Mouse (Mus musculus): ENCODE measurements at regions not wholly inside any gene's neighbourhood (a gene's known extent, or its start where the extent isn't known, plus 50 kb on each side); places are given as distances from the start of the nearest gene placed in this dataset.

- Histone ChIP-seq H3K27ac (ENCODE audit: control insufficient read depth, insufficient read depth, low read length) (no peak overlapping the region), H3K36me3 (ENCODE audit: control insufficient read depth, insufficient read depth, low read length) (no peaks in the 10 kb centered on the region), H3K4me1 (replicated peaks; ENCODE audit: control insufficient read depth, insufficient read depth, low read length) (no peaks in the 10 kb centered on the region), H3K4me3 (ENCODE audit: control insufficient read depth, insufficient read depth, low read length) (no peak overlapping the region), H3K27me3 (ENCODE audit: control insufficient read depth, insufficient read depth, low read length) (no peaks in the 10 kb centered on the region)
- 95% methylated on average over 3 of the region's 3 CpGs for WGBS
- TF ChIP-seq CTCF (IDR thresholded peaks at IDR 0.05; ENCODE audit: borderline replicate concordance, control insufficient read depth, extremely low read depth, insufficient read depth, low read length, poor library complexity): no peak
- no peak for TF ChIP-seq POLR2A (IDR thresholded peaks at IDR 0.05; ENCODE audit: control insufficient read depth, extremely low read depth, insufficient read depth, low read length, poor library complexity)
- no peak for DNase-seq
These were observed 727.9 kb downstream of the Inhba start for GRCm38 (mm10) chr13:16739563-16739962.

- no peak for TF ChIP-seq CTCF (IDR thresholded peaks at IDR 0.05; ENCODE audit: borderline replicate concordance, control insufficient read depth, extremely low read depth, insufficient read depth, low read length, poor library complexity)
- no peak for TF ChIP-seq POLR2A (IDR thresholded peaks at IDR 0.05; ENCODE audit: control insufficient read depth, extremely low read depth, insufficient read depth, low read length, poor library complexity)
- H3K27me3 ChIP-seq (ENCODE audit: control insufficient read depth, insufficient read depth, low read length): no peaks in the 10 kb centered on the region
- H3K4me1 ChIP-seq (replicated peaks; ENCODE audit: control insufficient read depth, insufficient read depth, low read length): no peaks in the 10 kb centered on the region
- WGBS: 88% methylated on average over 1 of the region's 1 CpGs
- no peak overlapping the region for H3K27ac ChIP-seq (ENCODE audit: control insufficient read depth, insufficient read depth, low read length)
- H3K4me3 ChIP-seq (ENCODE audit: control insufficient read depth, insufficient read depth, low read length): no peak overlapping the region
- DNase-seq: no peak
- no peaks in the 10 kb centered on the region for H3K36me3 ChIP-seq (ENCODE audit: control insufficient read depth, insufficient read depth, low read length)
These were observed 732.6 kb downstream of the Inhba start for GRCm38 (mm10) chr13:16744237-16744636.

DNA sequence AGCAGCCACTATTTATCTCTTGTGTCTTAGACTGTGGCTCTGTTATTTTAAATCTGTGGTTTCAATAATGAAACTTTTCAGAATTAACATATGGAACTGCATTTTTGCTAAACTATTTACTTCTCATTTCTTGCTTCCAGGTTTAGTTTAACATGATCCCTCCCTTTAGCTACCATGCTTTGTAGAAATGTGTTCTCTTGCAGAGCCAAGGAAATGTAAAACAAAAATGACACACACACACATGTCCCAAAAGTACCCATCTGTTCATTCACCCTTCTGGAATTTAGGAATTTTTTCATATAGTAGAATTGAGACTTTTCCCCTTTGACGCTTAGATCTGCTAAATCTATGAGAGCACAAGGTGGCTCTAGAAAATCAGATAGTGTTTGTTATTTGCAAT, 734.0 kb downstream of the Inhba start:
- TF ChIP-seq POLR2A (IDR thresholded peaks at IDR 0.05; ENCODE audit: control insufficient read depth, extremely low read depth, insufficient read depth, low read length, poor library complexity) (no peak), CTCF (IDR thresholded peaks at IDR 0.05; ENCODE audit: borderline replicate concordance, control insufficient read depth, extremely low read depth, insufficient read depth, low read length, poor library complexity) (no peak)
- Histone ChIP-seq H3K27ac (ENCODE audit: control insufficient read depth, insufficient read depth, low read length) (no peak overlapping the region), H3K4me1 (replicated peaks; ENCODE audit: control insufficient read depth, insufficient read depth, low read length) (no peaks in the 10 kb centered on the region), H3K4me3 (ENCODE audit: control insufficient read depth, insufficient read depth, low read length) (no peak overlapping the region), H3K27me3 (ENCODE audit: control insufficient read depth, insufficient read depth, low read length) (no peaks in the 10 kb centered on the region), H3K36me3 (ENCODE audit: control insufficient read depth, insufficient read depth, low read length) (no peaks in the 10 kb centered on the region)
- 96% methylated on average over 1 of the region's 1 CpGs for WGBS
- no peak for DNase-seq

DNA sequence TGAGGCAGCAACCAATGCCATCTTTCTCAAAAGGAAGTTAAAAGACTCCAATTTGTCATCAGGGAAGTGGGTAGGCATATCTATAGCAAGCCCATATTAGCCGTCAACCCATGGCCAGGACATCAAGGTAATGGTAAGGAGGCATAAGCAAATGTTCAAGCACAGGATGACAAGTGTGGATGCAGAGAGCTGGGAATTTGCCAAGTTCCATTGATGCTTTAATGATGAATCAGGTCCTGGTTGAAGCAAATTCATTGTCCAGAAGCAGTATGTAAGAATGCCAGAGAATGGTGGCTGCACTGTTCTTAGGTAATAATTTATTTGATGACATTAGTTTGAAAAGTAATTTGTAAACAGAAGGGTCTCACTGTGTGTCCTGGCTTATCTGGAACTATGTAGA, 734.8 kb downstream of the Inhba start:
- Histone ChIP-seq H3K27ac (ENCODE audit: control insufficient read depth, insufficient read depth, low read length) (no peak overlapping the region), H3K27me3 (ENCODE audit: control insufficient read depth, insufficient read depth, low read length) (no peaks in the 10 kb centered on the region), H3K4me1 (replicated peaks; ENCODE audit: control insufficient read depth, insufficient read depth, low read length) (no peaks in the 10 kb centered on the region), H3K4me3 (ENCODE audit: control insufficient read depth, insufficient read depth, low read length) (no peak overlapping the region), H3K36me3 (ENCODE audit: control insufficient read depth, insufficient read depth, low read length) (no peaks in the 10 kb centered on the region)
- DNase-seq: no peak
- 98% methylated on average over 1 of the region's 1 CpGs for WGBS
- TF ChIP-seq POLR2A (IDR thresholded peaks at IDR 0.05; ENCODE audit: control insufficient read depth, extremely low read depth, insufficient read depth, low read length, poor library complexity) (no peak), CTCF (IDR thresholded peaks at IDR 0.05; ENCODE audit: borderline replicate concordance, control insufficient read depth, extremely low read depth, insufficient read depth, low read length, poor library complexity) (no peak)

DNA sequence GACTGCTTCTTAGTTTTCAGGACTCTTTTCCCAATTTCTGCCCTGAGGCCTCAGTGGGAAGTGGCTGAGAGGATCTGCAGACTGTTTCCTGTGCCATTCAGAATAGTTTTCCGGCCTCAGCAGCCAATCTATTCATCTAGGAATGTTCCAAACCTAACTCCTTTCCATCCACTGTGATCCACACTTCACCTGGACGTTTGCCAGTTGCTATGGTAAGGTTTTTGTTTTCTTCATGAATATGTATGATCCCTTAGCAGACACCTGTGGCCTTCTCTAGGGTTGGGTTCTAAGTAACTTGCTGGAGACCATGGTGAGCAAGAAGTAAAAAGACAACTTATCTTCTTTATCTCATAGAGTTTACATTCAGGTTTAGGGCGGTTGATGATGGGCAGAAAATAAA, 744.6 kb downstream of the Inhba start:
- no peak for DNase-seq
- TF ChIP-seq POLR2A (IDR thresholded peaks at IDR 0.05; ENCODE audit: control insufficient read depth, extremely low read depth, insufficient read depth, low read length, poor library complexity) (no peak), CTCF (IDR thresholded peaks at IDR 0.05; ENCODE audit: borderline replicate concordance, control insufficient read depth, extremely low read depth, insufficient read depth, low read length, poor library complexity) (no peak)
- WGBS: 88% methylated on average over 3 of the region's 3 CpGs
- Histone ChIP-seq H3K27ac (ENCODE audit: control insufficient read depth, insufficient read depth, low read length) (no peak overlapping the region), H3K4me3 (ENCODE audit: control insufficient read depth, insufficient read depth, low read length) (no peak overlapping the region), H3K27me3 (ENCODE audit: control insufficient read depth, insufficient read depth, low read length) (no peaks in the 10 kb centered on the region), H3K4me1 (replicated peaks; ENCODE audit: control insufficient read depth, insufficient read depth, low read length) (no peaks in the 10 kb centered on the region), H3K36me3 (ENCODE audit: control insufficient read depth, insufficient read depth, low read length) (no peaks in the 10 kb centered on the region)

DNA sequence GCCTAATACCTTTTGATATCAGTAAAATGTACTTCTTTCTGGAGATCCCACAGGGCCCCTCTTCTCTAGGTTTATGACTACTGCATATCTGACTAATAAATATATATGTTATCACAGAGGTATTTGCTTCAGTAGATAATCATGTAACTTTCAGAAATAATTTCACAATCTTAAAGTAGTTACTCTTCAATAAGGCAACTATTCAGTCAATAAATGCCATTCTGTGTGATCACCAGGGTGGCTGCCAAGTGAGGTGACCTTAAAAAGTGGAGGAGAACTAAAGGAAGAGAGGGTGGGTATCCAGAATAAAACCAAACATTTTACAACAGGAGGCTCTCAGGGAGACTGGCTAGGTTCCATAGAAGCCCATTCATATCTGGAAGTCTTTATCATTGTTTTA, 748.4 kb downstream of the Inhba start:
- no peaks in the 10 kb centered on the region for H3K36me3 ChIP-seq (ENCODE audit: control insufficient read depth, insufficient read depth, low read length)
- H3K27me3 ChIP-seq (ENCODE audit: control insufficient read depth, insufficient read depth, low read length): no peaks in the 10 kb centered on the region
- H3K4me3 ChIP-seq (ENCODE audit: control insufficient read depth, insufficient read depth, low read length): no peak overlapping the region
- no peak for DNase-seq
- no peak overlapping the region for H3K27ac ChIP-seq (ENCODE audit: control insufficient read depth, insufficient read depth, low read length)
- no peaks in the 10 kb centered on the region for H3K4me1 ChIP-seq (replicated peaks; ENCODE audit: control insufficient read depth, insufficient read depth, low read length)
- TF ChIP-seq CTCF (IDR thresholded peaks at IDR 0.05; ENCODE audit: borderline replicate concordance, control insufficient read depth, extremely low read depth, insufficient read depth, low read length, poor library complexity) (no peak), POLR2A (IDR thresholded peaks at IDR 0.05; ENCODE audit: control insufficient read depth, extremely low read depth, insufficient read depth, low read length, poor library complexity) (no peak)

- DNase-seq: no peak
- WGBS: 86% methylated on average over 4 of the region's 4 CpGs
- Histone ChIP-seq H3K4me1 (replicated peaks; ENCODE audit: control insufficient read depth, insufficient read depth, low read length) (no peaks in the 10 kb centered on the region), H3K36me3 (ENCODE audit: control insufficient read depth, insufficient read depth, low read length) (no peaks in the 10 kb centered on the region), H3K27ac (ENCODE audit: control insufficient read depth, insufficient read depth, low read length) (no peak overlapping the region), H3K4me3 (ENCODE audit: control insufficient read depth, insufficient read depth, low read length) (no peak overlapping the region), H3K27me3 (ENCODE audit: control insufficient read depth, insufficient read depth, low read length) (no peaks in the 10 kb centered on the region)
- no peak for TF ChIP-seq POLR2A (IDR thresholded peaks at IDR 0.05; ENCODE audit: control insufficient read depth, extremely low read depth, insufficient read depth, low read length, poor library complexity)
- no peak for TF ChIP-seq CTCF (IDR thresholded peaks at IDR 0.05; ENCODE audit: borderline replicate concordance, control insufficient read depth, extremely low read depth, insufficient read depth, low read length, poor library complexity)
These were observed 749.8 kb downstream of the Inhba start for GRCm38 (mm10) chr13:16761415-16761814.

All from thymus, adult 2 months (tissue).